Mouse (Mus musculus): Measurements from ENCODE around the gene Zfp653.

- TF ChIP-seq CTCF (conservative IDR thresholded peaks at IDR 0.05; ENCODE audit: low read length) (no peak), NANOG (IDR thresholded peaks at IDR 0.05; ENCODE audit: borderline replicate concordance, low read length) (no peak)
These were observed 35.7 kb downstream of the Zfp653 start for GRCm38 (mm10) chr9:22035300-22036044.

Measured in E14TG2a.4 (cell line).